Comparison of ENCODE assay signal across 9 mouse cellular contexts in the genomic region with DNA sequence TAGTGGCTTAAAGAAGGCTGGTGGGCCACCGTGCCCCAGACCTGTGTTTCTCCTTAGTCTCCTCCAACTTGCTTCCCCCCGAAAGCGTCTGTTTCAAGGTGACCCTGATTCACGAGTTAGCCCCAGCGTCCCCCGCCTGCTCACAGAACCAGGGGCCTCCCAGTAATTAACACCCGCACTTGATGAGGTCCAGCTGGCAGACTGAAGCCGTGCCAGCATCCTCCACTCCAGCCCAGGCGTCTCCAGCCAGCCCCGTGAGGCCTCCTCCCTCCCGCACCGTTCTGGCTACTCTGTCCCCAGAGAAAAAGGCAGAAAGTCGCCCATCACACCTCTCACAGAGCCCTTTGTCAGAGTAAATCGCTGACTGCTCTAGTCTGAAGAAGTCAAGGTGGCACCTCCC.
A peak's percentile ranks its signal among the peaks of the same experiment; 100 is the strongest.
DNase-seq lines count a peak whose midpoint lies in the region; ATAC-seq lines count a peak whose summit lies in the region.
"Had no signal": no experiment of that assay in that cellular context is flagged by ENCODE, and none has a peak within 500 bp of the region (broad histone marks: within the 10 kb centered on the region; RNA-seq: fewer than 3 reads in every experiment).

No protein-coding gene starts in this region.

- 57% methylated on average over 14 of the region's 14 CpGs for WGBS in forebrain, embryonic 11.5 days
- WGBS in hindbrain, embryonic 12.5 days: 40% methylated on average over 14 of the region's 14 CpGs
- 31% methylated on average over 14 of the region's 14 CpGs for WGBS in lung, embryonic 15.5 days

- peak overlapping the region; percentile 48 for H3K27ac ChIP-seq in forebrain, embryonic 11.5 days (ENCODE audit: low read depth, low read length)
- H3K27ac ChIP-seq in hindbrain, embryonic 12.5 days: peak overlapping the region; percentile 86
- H3K27ac ChIP-seq in lung, embryonic 15.5 days: peak overlapping the region; percentile 44
- H3K27ac ChIP-seq: liver, embryonic 15.5 days had no signal

- H3K4me2 ChIP-seq in forebrain, embryonic 11.5 days (ENCODE audit: low read depth, low read length, severe bottlenecking): no peak overlapping the region
- no peak overlapping the region for H3K4me2 ChIP-seq in hindbrain, embryonic 12.5 days (replicated peaks)
- H3K4me2 ChIP-seq in lung, embryonic 15.5 days: peak overlapping the region; percentile 19
- H3K4me2 ChIP-seq: liver, embryonic 15.5 days had no signal

- H3K4me1 ChIP-seq in forebrain, embryonic 11.5 days (replicated peaks; ENCODE audit: control insufficient read depth, insufficient read depth, low read length): peaks cover 29% of the 10 kb centered on the region
- peaks cover 77% of the 10 kb centered on the region for H3K4me1 ChIP-seq in hindbrain, embryonic 12.5 days
- peaks cover 45% of the 10 kb centered on the region for H3K4me1 ChIP-seq in lung, embryonic 15.5 days
- H3K4me1 ChIP-seq: liver, embryonic 15.5 days had no signal

- no peaks in the 10 kb centered on the region for H3K36me3 ChIP-seq in forebrain, embryonic 11.5 days (ENCODE audit: control insufficient read depth, insufficient read depth, low read length)
- no peaks in the 10 kb centered on the region for H3K36me3 ChIP-seq in hindbrain, embryonic 12.5 days
- no peaks in the 10 kb centered on the region for H3K36me3 ChIP-seq in lung, embryonic 15.5 days
- H3K36me3 ChIP-seq: liver, embryonic 15.5 days had no signal

- DNase-seq in gastrocnemius, adult 18-20 months (ENCODE audit: low spot score): peak; percentile 24
- DNase-seq in gastrocnemius, adult 8-10 months (ENCODE audit: low spot score in 2 of 2): no peak
- DNase-seq in forebrain, embryonic 11.5 days (ENCODE audit: low spot score): peak; percentile 63
- DNase-seq in B cell, adult 2 months: no peak
- DNase-seq in layer of hippocampus, postnatal 25 days (ENCODE audit: extremely low spot score in 1 of 2, low spot score in 1 of 2): no peak

- H3K9ac ChIP-seq in forebrain, embryonic 11.5 days (ENCODE audit: low read length): no peak overlapping the region
- H3K9ac ChIP-seq in hindbrain, embryonic 12.5 days: no peak overlapping the region
- no peak overlapping the region for H3K9ac ChIP-seq in lung, embryonic 15.5 days
- H3K9ac ChIP-seq: liver, embryonic 15.5 days had no signal

- no peak overlapping the region for H3K4me3 ChIP-seq in forebrain, embryonic 11.5 days (ENCODE audit: low read depth, low read length)
- no peak overlapping the region for H3K4me3 ChIP-seq in hindbrain, embryonic 12.5 days
- no peak overlapping the region for H3K4me3 ChIP-seq in lung, embryonic 15.5 days
- H3K4me3 ChIP-seq: liver, embryonic 15.5 days had no signal

- ATAC-seq in forebrain, embryonic 11.5 days (replicated peaks; ENCODE audit: low FRiP score): no peak
- ATAC-seq in hindbrain, embryonic 12.5 days (ENCODE audit: low FRiP score): 0 out of 2 replicates have a peak, but pooled peaks have one; percentile 23
- ATAC-seq in lung, embryonic 15.5 days (ENCODE audit: borderline replicate concordance, extremely low read depth, low FRiP score, low TSS enrichment): peak; percentile 70; the same call in 1 of the 2 replicates
- ATAC-seq in megakaryocyte progenitor cell, adult 5-6 weeks (replicated peaks; ENCODE audit: poor library complexity): no peak

- H3K9me3 ChIP-seq in forebrain, embryonic 11.5 days (ENCODE audit: control insufficient read depth, low read length): no peaks in the 10 kb centered on the region
- no peaks in the 10 kb centered on the region for H3K9me3 ChIP-seq in hindbrain, embryonic 12.5 days (replicated peaks)
- no peaks in the 10 kb centered on the region for H3K9me3 ChIP-seq in lung, embryonic 15.5 days
- H3K9me3 ChIP-seq: liver, embryonic 15.5 days had no signal

- H3K27me3 ChIP-seq in forebrain, embryonic 11.5 days (ENCODE audit: control insufficient read depth, insufficient read depth, low read length): no peaks in the 10 kb centered on the region
- H3K27me3 ChIP-seq in hindbrain, embryonic 12.5 days: no peaks in the 10 kb centered on the region
- H3K27me3 ChIP-seq in lung, embryonic 15.5 days: no peaks in the 10 kb centered on the region
- H3K27me3 ChIP-seq: liver, embryonic 15.5 days had no signal

Comparison
In these comparisons a context has a peak if more than half of its experiments do, and no peak if none do; other contexts are left out.
1. DNase-seq: peak in gastrocnemius, adult 18-20 months (single experiment) and forebrain, embryonic 11.5 days (single experiment); none in gastrocnemius, adult 8-10 months (0 of 2), B cell, adult 2 months (0 of 2) and layer of hippocampus, postnatal 25 days (0 of 2).
2. ATAC-seq: peak in hindbrain, embryonic 12.5 days (single experiment) and lung, embryonic 15.5 days (single experiment); none in forebrain, embryonic 11.5 days (single experiment) and megakaryocyte progenitor cell, adult 5-6 weeks (single experiment).
3. Peak in every context shown above with its lines, with median percentiles within 50 percentile points of each other: H3K27ac ChIP-seq.